Mouse (Mus musculus) megakaryocyte-erythroid progenitor cell, adult 5-6 weeks (primary cell): Measurements from ENCODE around the gene Bnip3. TPM values are rescaled to one million over a fixed set of nuclear protein-coding genes. Genes with fewer than 3 reads are reported as not detected.

ENCODE experiments used
- ATAC-seq: replicated peaks from 2 replicates; pipeline ENCODE4 v1.8.0; 2016; ENCODE audit warnings: mild to moderate bottlenecking, inconsistent platforms; ENCODE audit not compliant: severe bottlenecking, poor library complexity, low FRiP score, low TSS enrichment
- total RNA-seq, 2 experiments: library from RNA; stranded (forward) in 1 of 2; stranded (reverse) in 1 of 2; fragments of 200-1000, 215-1000 nt in 1 of 2; fragments of >200 nt in 1 of 2; fragmentation: Nextera tagmentation in 1 of 2; gene quantifications; 2 replicates each; pipeline ENCODE4 v1.2.3; 2014 to 2017

Bnip3 gene
- 3.5 and 14.2 TPM in 2 replicates for total RNA-seq (2014; fragmentation: Nextera tagmentation)
- total RNA-seq (2017): 13.0 and 15.1 TPM in 2 replicates

GRCm38 (mm10) chr7:138909277-138910192 is at the start of gene Bnip3:
Gene Bnip3 (minus strand): TSS chr7:138909519.
- peak; percentile 90 for ATAC-seq

GRCm38 (mm10) chr7:138957106-138957505 is 47.8 kb upstream of the Bnip3 start:
- ATAC-seq: no peak

DNA sequence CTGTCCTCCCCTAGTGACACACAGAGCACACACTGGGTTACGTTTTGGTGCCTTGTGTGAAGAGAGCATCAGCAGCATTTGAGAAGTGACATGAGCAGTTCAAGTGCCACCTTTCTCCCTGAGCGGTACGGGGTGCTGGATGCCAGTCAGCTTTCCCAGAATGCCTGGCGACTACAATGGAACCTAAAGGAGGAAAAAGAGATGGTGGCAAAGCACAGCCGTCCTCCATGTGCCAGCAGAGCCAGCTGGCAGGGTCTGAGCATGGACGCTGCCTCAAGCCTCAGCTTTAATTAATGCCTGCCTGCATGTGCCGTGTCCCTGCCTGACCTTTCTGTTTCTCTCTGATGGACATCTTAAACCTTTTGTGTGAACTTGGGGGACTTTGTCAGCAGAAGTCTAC is 46.5 kb upstream of the Bnip3 start:
- ATAC-seq: no peak

DNA sequence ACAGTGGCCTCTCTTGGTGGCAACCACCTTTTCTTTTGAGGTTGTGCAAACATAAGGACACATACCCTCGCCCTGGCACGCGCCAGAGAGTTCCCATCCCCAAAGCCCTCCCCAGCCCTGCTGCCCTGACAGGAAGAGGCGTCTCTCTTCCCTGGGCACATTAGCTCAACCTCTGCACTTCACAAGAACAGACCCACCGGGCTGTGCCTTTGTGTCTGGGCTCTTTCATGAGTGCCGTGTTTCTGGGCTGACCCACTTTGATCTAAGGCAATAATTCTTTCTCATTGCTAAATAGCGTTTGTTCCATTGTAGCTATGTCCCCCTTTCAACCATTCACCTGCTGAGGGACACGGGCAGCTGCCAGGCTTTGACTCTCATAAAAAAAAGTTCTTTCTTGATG is 39.0 kb upstream of the Bnip3 start:
- ATAC-seq: no peak

DNA sequence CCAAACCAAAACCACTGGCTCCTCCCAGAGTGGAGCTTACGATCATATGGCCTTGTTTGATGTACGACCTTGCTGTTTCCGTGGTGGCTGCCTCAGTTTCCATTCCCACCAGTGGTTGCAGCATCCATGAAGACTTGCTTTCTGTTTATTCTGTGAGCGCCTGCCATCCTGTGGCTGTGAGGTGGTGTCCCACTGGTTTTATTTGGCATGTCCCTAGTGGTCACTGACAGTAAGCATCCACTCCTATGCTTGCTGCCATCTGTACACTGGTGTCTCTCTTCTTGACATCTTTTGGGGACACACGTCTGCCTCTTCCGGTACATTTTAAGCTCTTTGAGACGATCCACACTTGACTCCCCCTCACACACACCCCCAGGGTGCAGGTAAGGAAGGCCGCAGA is 38.4 kb upstream of the Bnip3 start:
- ATAC-seq: no peak

DNA sequence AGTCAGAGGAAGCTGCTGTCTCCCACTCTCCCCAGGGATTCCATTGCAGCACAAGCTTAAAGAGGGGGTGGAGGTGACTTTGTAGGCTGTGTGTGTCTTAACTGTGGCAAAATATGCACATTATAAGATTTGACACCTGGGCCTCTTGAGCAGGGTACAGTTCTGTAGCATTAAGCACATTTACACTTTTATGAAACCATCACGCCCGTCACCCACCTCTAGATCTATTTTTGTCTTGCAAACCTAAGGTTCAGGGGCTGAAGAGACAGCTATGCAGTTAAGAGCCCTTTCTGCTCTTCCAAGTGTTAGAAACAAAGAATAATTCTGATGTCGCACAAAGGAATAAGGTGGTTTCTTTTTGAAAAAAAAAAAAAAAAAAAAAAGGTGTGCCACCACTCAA is 36.3 kb upstream of the Bnip3 start:
- ATAC-seq: no peak

GRCm38 (mm10) chr7:138942301-138942700 is 33.0 kb upstream of the Bnip3 start:
- ATAC-seq: no peak

DNA sequence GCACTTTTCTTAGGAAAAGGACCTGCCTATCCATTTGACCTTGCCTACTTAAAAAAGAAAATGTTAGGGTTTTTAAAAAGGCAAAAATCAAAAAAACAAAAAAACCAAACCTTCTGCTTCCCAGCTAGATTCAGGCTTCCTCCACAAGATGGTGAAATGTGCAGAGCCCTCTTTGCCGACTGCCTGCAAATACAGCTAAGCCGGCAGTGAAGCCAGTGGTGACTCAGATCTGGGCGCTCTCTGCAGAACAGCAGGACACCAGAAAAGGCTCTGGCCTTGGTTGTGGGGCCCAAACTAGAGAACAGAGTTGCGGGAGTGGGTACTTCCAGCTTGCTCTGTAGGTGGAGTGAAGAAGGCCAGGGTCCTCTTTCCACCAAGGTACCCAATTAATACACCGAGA is 32.3 kb upstream of the Bnip3 start:
- no peak for ATAC-seq

DNA sequence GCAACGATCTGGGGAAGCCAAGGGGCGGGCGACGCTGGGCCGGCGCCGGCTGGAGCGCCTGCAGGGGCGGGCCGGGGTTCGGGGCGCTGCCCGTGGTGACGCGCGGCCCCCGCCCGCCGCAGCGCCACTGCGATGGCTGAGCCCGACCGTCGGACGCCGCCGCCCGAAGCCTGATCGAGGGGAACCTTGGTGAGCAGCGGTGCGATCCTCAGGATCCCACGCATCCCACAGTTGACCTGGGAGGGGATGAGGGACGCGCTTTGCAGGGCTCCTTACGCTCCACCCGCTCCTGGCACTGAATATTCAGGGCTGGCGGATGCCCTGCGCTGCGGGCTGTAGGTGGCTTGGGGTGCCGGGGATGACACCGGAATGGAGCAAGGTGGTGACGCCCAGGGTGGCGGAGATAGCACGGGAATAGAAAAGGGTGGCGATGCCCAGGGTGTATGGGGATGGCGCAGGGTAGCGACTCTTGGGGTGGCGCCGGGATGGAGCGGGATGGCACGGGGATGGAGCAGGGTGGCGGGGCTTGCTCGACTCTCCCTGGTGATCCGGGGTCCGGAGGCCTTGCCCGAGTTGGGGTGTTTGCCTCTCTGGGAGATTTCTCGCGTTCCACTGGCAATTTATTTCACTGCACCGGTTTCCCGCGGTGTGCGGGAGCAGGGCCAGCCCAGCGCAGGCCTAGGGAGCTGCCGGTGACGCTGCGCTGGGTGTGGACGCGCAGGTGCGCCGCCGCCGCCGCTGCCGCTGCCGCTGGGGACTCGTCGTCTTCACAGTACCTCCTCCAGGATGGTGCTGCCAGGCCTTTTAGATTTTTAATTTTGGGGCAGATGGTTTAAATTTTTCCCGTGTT is 31.5 kb upstream of the Bnip3 start, which contains the start of gene Jakmip3:
Jakmip3 (plus strand) TSS at position 119 of the 850 bp plus-strand sequence.
- ATAC-seq: 0 out of 2 replicates have a peak, but pooled peaks have one; percentile 10

DNA sequence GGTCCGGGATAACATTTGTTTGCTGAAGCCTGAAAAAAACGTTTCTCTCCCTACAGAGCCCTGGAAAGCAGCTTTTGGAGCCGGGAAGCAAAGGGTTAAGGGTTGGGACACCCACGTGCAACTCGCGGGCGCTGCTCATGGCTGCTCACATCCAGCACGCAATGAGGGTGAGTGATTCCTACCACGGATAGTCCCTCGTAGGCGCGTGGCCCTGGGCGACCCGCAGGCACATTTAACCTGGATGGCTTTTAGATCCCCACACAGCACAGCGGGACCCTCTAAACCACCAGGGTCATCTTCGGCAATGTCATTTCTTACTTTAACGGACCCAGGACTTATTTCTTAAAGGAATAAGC is 30.9 kb upstream of the Bnip3 start:
- no peak for ATAC-seq

- ATAC-seq: no peak
Observed at GRCm38 (mm10) chr7:138938991-138939390, 29.7 kb upstream of the Bnip3 start.

- ATAC-seq: no peak
Observed at GRCm38 (mm10) chr7:138934523-138934922, 25.2 kb upstream of the Bnip3 start.

- ATAC-seq: no peak
Observed at GRCm38 (mm10) chr7:138928456-138928855, 19.1 kb upstream of the Bnip3 start.

GRCm38 (mm10) chr7:138923756-138924425 is 14.6 kb upstream of the Bnip3 start:
- ATAC-seq: no peak

DNA sequence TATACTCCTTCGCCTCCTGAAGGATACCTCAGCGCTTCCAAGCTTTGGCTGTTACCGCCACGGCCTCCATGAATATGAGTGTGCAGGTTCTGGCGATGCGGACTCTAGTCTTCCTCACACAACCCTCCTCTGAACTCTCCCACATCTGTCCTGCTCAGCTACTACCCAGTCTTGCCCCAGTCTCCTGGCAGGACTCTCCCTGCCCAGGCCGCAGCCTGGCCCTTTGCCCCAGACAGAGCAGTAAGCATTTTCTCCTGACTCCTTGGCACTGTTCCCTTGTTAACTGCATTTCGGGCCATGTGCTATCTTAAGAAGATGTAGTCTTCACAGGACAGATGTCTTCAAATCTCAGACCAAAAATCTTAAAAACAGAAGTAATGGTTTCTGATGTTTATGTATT is 12.3 kb upstream of the Bnip3 start:
- ATAC-seq: no peak

DNA sequence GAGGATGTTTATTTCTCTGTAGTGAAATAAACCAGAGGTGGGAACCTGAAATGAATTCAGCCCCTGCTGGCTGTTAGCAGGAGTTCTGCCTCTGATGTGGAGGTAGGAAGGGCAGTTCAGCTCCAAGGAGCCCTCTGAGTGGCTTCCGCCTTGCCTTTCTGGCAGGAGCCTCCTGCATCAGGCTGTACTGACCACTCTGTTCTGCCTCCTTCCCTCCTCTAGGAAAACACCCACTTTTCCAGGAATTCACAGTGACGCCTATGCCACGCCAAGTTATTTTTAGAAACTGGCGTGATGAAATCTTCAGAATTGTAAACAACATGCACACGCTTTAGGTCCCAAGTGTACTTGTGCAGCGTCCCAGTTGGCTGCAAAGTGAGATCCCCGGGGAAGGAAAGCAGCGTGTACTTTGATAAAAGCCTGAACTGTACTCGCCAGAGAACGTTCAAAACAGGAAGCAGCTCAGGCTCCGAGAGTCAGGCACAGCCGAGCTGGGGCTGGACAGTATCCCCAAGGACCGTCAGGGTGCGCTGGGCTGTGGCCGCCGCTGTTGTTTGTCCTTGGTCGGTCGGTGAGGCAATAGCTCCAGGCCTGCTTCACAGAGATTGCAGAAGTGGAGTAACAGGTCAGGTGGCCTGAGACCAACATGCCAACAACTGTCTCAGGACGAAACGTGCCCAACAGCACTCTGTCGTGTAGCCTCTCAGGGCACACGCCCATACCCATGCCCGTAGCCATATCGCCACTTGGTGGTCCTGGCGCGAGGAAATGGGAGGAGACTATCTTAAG is 10.0 kb upstream of the Bnip3 start:
- ATAC-seq: peak; percentile 81

GRCm38 (mm10) chr7:138913616-138914015 is 4.3 kb upstream of the Bnip3 start:
- no peak for ATAC-seq

- ATAC-seq: no peak
Observed at GRCm38 (mm10) chr7:138910193-138910562, 859 bp upstream of the Bnip3 start.

GRCm38 (mm10) chr7:138908768-138909276 is 497 bp downstream of the Bnip3 start:
- no peak for ATAC-seq
